Mouse (Mus musculus): Measurements from ENCODE around the gene D730048I06Rik. TPM values are rescaled to one million over a fixed set of nuclear protein-coding genes. Genes with fewer than 3 reads are reported as not detected.
"Not testable (repeated sequence)": the region's sequence is repeated elsewhere in the genome, so short reads cannot be mapped to it uniquely, and the experiment has no call there.

The D730048I06Rik gene
- not detected in 2 replicates for polyA plus RNA-seq (2015; fragmentation: Nextera tagmentation; extraction: Ambion mirVana)

GRCm38 (mm10) chr9:35790001-35790400, at the start of gene D730048I06Rik, which contains the start of gene Gm27235:
D730048I06Rik (minus strand) TSS chr9:35790112.
Gm27235 (minus strand) TSS chr9:35790101.
- H3K4me1 ChIP-seq (replicated peaks; ENCODE audit: control insufficient read depth, insufficient read depth): no peaks in the 10 kb centered on the region
- no peak within 1 kb of the TSS for H3K27ac ChIP-seq (replicated peaks)
- no peak for ATAC-seq (ENCODE audit: low FRiP score, low TSS enrichment)
- no peaks in the 10 kb centered on the region for H3K9me3 ChIP-seq (ENCODE audit: control insufficient read depth, low read length)
- H3K9ac ChIP-seq (ENCODE audit: low read length): no peak within 1 kb of the TSS
- DNase-seq (ENCODE audit: low spot score): no peak
- H3K27me3 ChIP-seq (ENCODE audit: control insufficient read depth, insufficient read depth, low read length): no peaks in the 10 kb centered on the region
- TF ChIP-seq CTCF (IDR thresholded peaks at IDR 0.05; ENCODE audit: low read depth): no peak
- TF ChIP-seq EP300 (optimal IDR thresholded peaks at IDR 0.05): no peak
- 89% methylated on average over 3 of the region's 3 CpGs for WGBS
- H3K4me2 ChIP-seq (replicated peaks; ENCODE audit: low read depth): no peak within 1 kb of the TSS
- no peaks in the 10 kb centered on the region for H3K36me3 ChIP-seq (ENCODE audit: control insufficient read depth, insufficient read depth, low read length)
- H3K4me3 ChIP-seq (ENCODE audit: low read depth, low read length): no peak within 1 kb of the TSS

- H3K27ac ChIP-seq (replicated peaks); H3K4me2 ChIP-seq (replicated peaks; ENCODE audit: low read depth); H3K36me3 ChIP-seq (ENCODE audit: control insufficient read depth, insufficient read depth, low read length); H3K27me3 ChIP-seq (ENCODE audit: control insufficient read depth, insufficient read depth, low read length); DNase-seq (ENCODE audit: low spot score); H3K4me1 ChIP-seq (replicated peaks; ENCODE audit: control insufficient read depth, insufficient read depth); ATAC-seq (ENCODE audit: low FRiP score, low TSS enrichment); H3K4me3 ChIP-seq (ENCODE audit: low read depth, low read length); H3K9me3 ChIP-seq (ENCODE audit: control insufficient read depth, low read length); H3K9ac ChIP-seq (ENCODE audit: low read length): not testable (repeated sequence)
- 92% methylated on average over 15 of the region's 15 CpGs for WGBS
Observed at GRCm38 (mm10) chr9:35817881-35818280, 28.0 kb upstream of the D730048I06Rik start.

- Histone ChIP-seq H3K27ac (replicated peaks) (no peak overlapping the region), H3K4me3 (ENCODE audit: low read depth, low read length) (no peak overlapping the region), H3K27me3 (ENCODE audit: control insufficient read depth, insufficient read depth, low read length) (no peaks in the 10 kb centered on the region), H3K4me2 (replicated peaks; ENCODE audit: low read depth) (no peak overlapping the region), H3K9me3 (ENCODE audit: control insufficient read depth, low read length) (no peaks in the 10 kb centered on the region), H3K36me3 (ENCODE audit: control insufficient read depth, insufficient read depth, low read length) (no peaks in the 10 kb centered on the region), H3K4me1 (replicated peaks; ENCODE audit: control insufficient read depth, insufficient read depth) (no peaks in the 10 kb centered on the region), H3K9ac (ENCODE audit: low read length) (no peak overlapping the region)
- TF ChIP-seq EP300 (optimal IDR thresholded peaks at IDR 0.05): no peak
- no peak for TF ChIP-seq CTCF (IDR thresholded peaks at IDR 0.05; ENCODE audit: low read depth)
- no peak for DNase-seq (ENCODE audit: low spot score)
- no peak for ATAC-seq (ENCODE audit: low FRiP score, low TSS enrichment)
Observed at GRCm38 (mm10) chr9:35798146-35798545, 8.2 kb upstream of the D730048I06Rik start.

DNA sequence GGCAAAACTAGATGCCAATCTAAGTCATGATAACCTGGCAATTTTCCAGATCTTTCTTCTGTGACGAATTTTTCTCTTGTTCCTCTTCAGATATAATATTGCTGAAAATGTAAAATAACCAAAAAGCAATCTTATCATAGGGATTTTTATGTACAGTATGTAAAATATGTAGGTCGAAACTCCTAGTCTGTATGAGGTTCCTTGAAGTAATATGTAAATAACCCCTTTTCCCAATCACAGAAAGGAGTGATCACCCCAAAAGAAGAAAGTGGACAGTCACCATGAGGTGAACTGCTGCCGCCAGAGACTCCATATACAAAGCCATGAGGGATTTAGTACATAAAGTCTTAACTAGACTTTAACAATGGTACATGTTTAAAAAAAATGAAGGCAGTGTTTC, 11.9 kb downstream of the D730048I06Rik start, which contains the start of gene Gm17727:
Gene Gm17727 (minus strand): TSS at position 101 of the 400 bp plus-strand sequence.
- no peak within 1 kb of the TSS for H3K4me2 ChIP-seq (replicated peaks; ENCODE audit: low read depth)
- WGBS: 60% methylated on average over 3 of the region's 3 CpGs
- no peaks in the 10 kb centered on the region for H3K27me3 ChIP-seq (ENCODE audit: control insufficient read depth, insufficient read depth, low read length)
- no peak within 1 kb of the TSS for H3K4me3 ChIP-seq (ENCODE audit: low read depth, low read length)
- no peak for TF ChIP-seq EP300 (optimal IDR thresholded peaks at IDR 0.05)
- no peak for TF ChIP-seq CTCF (IDR thresholded peaks at IDR 0.05; ENCODE audit: low read depth)
- H3K4me1 ChIP-seq (replicated peaks; ENCODE audit: control insufficient read depth, insufficient read depth): no peaks in the 10 kb centered on the region
- no peaks in the 10 kb centered on the region for H3K36me3 ChIP-seq (ENCODE audit: control insufficient read depth, insufficient read depth, low read length)
- H3K27ac ChIP-seq (replicated peaks): no peak within 1 kb of the TSS
- no peak within 1 kb of the TSS for H3K9ac ChIP-seq (ENCODE audit: low read length)
- ATAC-seq (ENCODE audit: low FRiP score, low TSS enrichment) (no peak), DNase-seq (ENCODE audit: low spot score) (no peak)
- no peaks in the 10 kb centered on the region for H3K9me3 ChIP-seq (ENCODE audit: control insufficient read depth, low read length)

GRCm38 (mm10) chr9:35756843-35757242, 33.1 kb downstream of the D730048I06Rik start:
- TF ChIP-seq EP300 (optimal IDR thresholded peaks at IDR 0.05): no peak
- TF ChIP-seq CTCF (IDR thresholded peaks at IDR 0.05; ENCODE audit: low read depth): no peak
- H3K27ac ChIP-seq (replicated peaks): no peak overlapping the region
- no peak overlapping the region for H3K4me3 ChIP-seq (ENCODE audit: low read depth, low read length)
- H3K36me3 ChIP-seq (ENCODE audit: control insufficient read depth, insufficient read depth, low read length): no peaks in the 10 kb centered on the region
- no peak overlapping the region for H3K9ac ChIP-seq (ENCODE audit: low read length)
- ATAC-seq (ENCODE audit: low FRiP score, low TSS enrichment): no peak
- H3K4me1 ChIP-seq (replicated peaks; ENCODE audit: control insufficient read depth, insufficient read depth): no peaks in the 10 kb centered on the region
- no peak overlapping the region for H3K4me2 ChIP-seq (replicated peaks; ENCODE audit: low read depth)
- no peak for DNase-seq (ENCODE audit: low spot score)
- H3K9me3 ChIP-seq (ENCODE audit: control insufficient read depth, low read length): no peaks in the 10 kb centered on the region
- no peaks in the 10 kb centered on the region for H3K27me3 ChIP-seq (ENCODE audit: control insufficient read depth, insufficient read depth, low read length)

GRCm38 (mm10) chr9:35740749-35741148, 49.2 kb downstream of the D730048I06Rik start, which contains the start of gene Gm17677:
Gm17677 (plus strand) TSS chr9:35741049.
- ATAC-seq (ENCODE audit: low FRiP score, low TSS enrichment): no peak
- H3K4me1 ChIP-seq (replicated peaks; ENCODE audit: control insufficient read depth, insufficient read depth): no peaks in the 10 kb centered on the region
- H3K9me3 ChIP-seq (ENCODE audit: control insufficient read depth, low read length): no peaks in the 10 kb centered on the region
- no peaks in the 10 kb centered on the region for H3K27me3 ChIP-seq (ENCODE audit: control insufficient read depth, insufficient read depth, low read length)
- no peak within 1 kb of the TSS for H3K27ac ChIP-seq (replicated peaks)
- no peak within 1 kb of the TSS for H3K9ac ChIP-seq (ENCODE audit: low read length)
- no peak for DNase-seq (ENCODE audit: low spot score)
- no peak within 1 kb of the TSS for H3K4me2 ChIP-seq (replicated peaks; ENCODE audit: low read depth)
- H3K4me3 ChIP-seq (ENCODE audit: low read depth, low read length): no peak within 1 kb of the TSS
- TF ChIP-seq EP300 (optimal IDR thresholded peaks at IDR 0.05) (no peak), CTCF (IDR thresholded peaks at IDR 0.05; ENCODE audit: low read depth) (no peak)
- H3K36me3 ChIP-seq (ENCODE audit: control insufficient read depth, insufficient read depth, low read length): no peaks in the 10 kb centered on the region

Other genes starting within 250 kb of the D730048I06Rik start
- 0.38 and 0.50 TPM in 2 replicates for gene Ddx25, start 231.6 kb downstream of the D730048I06Rik start, polyA plus RNA-seq (2015; fragmentation: Nextera tagmentation; extraction: Ambion mirVana)
- gene Pus3, start 231.5 kb downstream of the D730048I06Rik start, polyA plus RNA-seq (2015; fragmentation: Nextera tagmentation; extraction: Ambion mirVana): 7.9 and 9.3 TPM in 2 replicates
- 0.19 and 0.31 TPM in 2 replicates for gene Pate2, start 219.8 kb downstream of the D730048I06Rik start, polyA plus RNA-seq (2015; fragmentation: Nextera tagmentation; extraction: Ambion mirVana)
- gene Hyls1, start 219.7 kb downstream of the D730048I06Rik start, polyA plus RNA-seq (2015; fragmentation: Nextera tagmentation; extraction: Ambion mirVana): 4.1 and 4.7 TPM in 2 replicates
- not detected in 2 replicates for gene Pate4, start 178.2 kb downstream of the D730048I06Rik start, polyA plus RNA-seq (2015; fragmentation: Nextera tagmentation; extraction: Ambion mirVana)
- gene Pate3, start 141.9 kb downstream of the D730048I06Rik start, polyA plus RNA-seq (2015; fragmentation: Nextera tagmentation; extraction: Ambion mirVana): not detected in 2 replicates
- not detected in 2 replicates for gene Pate1, start 102.7 kb downstream of the D730048I06Rik start, polyA plus RNA-seq (2015; fragmentation: Nextera tagmentation; extraction: Ambion mirVana)
- not detected in 2 replicates for gene Gm17677, start 49.1 kb downstream of the D730048I06Rik start, polyA plus RNA-seq (2015; fragmentation: Nextera tagmentation; extraction: Ambion mirVana)
- gene Gm17727, start 12.0 kb downstream of the D730048I06Rik start, polyA plus RNA-seq (2015; fragmentation: Nextera tagmentation; extraction: Ambion mirVana): not detected in 2 replicates
- gene Gm27235, start within 50 bp of the D730048I06Rik start, polyA plus RNA-seq (2015; fragmentation: Nextera tagmentation; extraction: Ambion mirVana): not detected in 2 replicates
- gene 9230110F15Rik, start 54.0 kb upstream of the D730048I06Rik start, polyA plus RNA-seq (2015; fragmentation: Nextera tagmentation; extraction: Ambion mirVana): not detected in 2 replicates
- gene 9230113P08Rik, start 118.3 kb upstream of the D730048I06Rik start, polyA plus RNA-seq (2015; fragmentation: Nextera tagmentation; extraction: Ambion mirVana): not detected in 2 replicates